Mouse (Mus musculus): Measurements from ENCODE around the gene Gm6169.

DNA sequence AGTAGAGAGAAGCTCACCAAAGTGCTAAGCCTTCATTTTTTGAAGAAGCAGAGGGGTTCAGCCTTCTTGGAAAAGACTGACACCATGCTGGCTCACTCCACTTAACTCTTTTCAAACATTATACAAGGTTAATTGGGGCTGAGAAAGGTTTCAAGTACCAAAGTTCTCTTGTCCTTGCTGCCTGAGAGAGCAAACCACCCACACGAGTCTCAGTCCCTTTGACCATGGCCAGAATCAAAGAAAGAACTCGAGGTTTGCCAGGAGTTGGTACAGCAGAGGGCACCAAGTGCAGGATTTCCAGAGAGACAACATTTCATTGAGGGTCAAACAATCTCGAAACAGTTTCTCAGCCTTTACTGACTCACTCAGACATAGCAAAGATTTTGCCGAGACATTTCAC is 10.0 kb upstream of the Gm6169 start:
- TF ChIP-seq CTCF (IDR thresholded peaks at IDR 0.05; ENCODE audit: extremely low read depth, insufficient read depth, insufficient read length, insufficient replicate concordance), result no peak
- no peak for TF ChIP-seq POLR2A (IDR thresholded peaks at IDR 0.05; ENCODE audit: low read depth, low read length)

Data from spleen, adult 2 months (tissue).